Mouse (Mus musculus) liver, embryonic 14.5 days (tissue): ENCODE results near the gene Cfap299. TPM values are rescaled to one million over a fixed set of nuclear protein-coding genes. Genes with fewer than 3 reads are reported as not detected.

Experiments used
- ATAC-seq: fragments of 200-750 bp; cut with Nextera tagmentation; 2 replicates; pipeline ENCODE4 v1.8.0; 2017; ENCODE audit warnings: moderate number of reproducible peaks, mild to moderate bottlenecking, moderate library complexity; ENCODE audit not compliant: insufficient read depth
- DNase-seq, 3 experiments: peaks; one replicate each; pipeline ENCODE4 v3.0.0-alpha.2; 2012 to 2013; ENCODE audit warnings: low read depth in 3 of 3, low spot score in 3 of 3
- H3K27ac ChIP-seq: fragments of 300-500 bp; sonication (generic); 2 replicates; pipeline ENCODE4 v1.5.1; 2014; ENCODE audit warnings: moderate library complexity, mild to moderate bottlenecking, control low read depth, inconsistent platforms
- H3K27me3 ChIP-seq: fragments of 300-500 bp; sonication (generic); 2 replicates; pipeline ENCODE4 v1.6.1; 2014; ENCODE audit warnings: mild to moderate bottlenecking, low read length, moderate library complexity; ENCODE audit not compliant: control insufficient read depth, insufficient read depth
- H3K36me3 ChIP-seq: fragments of 300-500 bp; sonication (generic); replicated peaks from 2 replicates; pipeline ENCODE4 v1.6.1; 2014; ENCODE audit warnings: low read depth; ENCODE audit not compliant: control insufficient read depth, insufficient read depth
- H3K4me1 ChIP-seq, 2 experiments: fragments of 200-500 bp in 1 of 2; fragments of 300-500 bp in 1 of 2; sonication (generic) in 1 of 2; replicated peaks; 2 replicates each; pipeline ENCODE4 v1.6.1; 2012 to 2014; ENCODE audit warnings: antibody characterized with exemption in 1 of 2, inconsistent platforms in 1 of 2, low read length in 1 of 2; ENCODE audit not compliant: control insufficient read depth in 2 of 2, insufficient read depth in 2 of 2
- H3K4me2 ChIP-seq: fragments of 300-500 bp; sonication (generic); 2 replicates; pipeline ENCODE4 v1.6.1; 2014; ENCODE audit warnings: low read depth, mild to moderate bottlenecking, control low read depth, moderate library complexity
- H3K4me3 ChIP-seq, 2 experiments: fragments of 200-500 bp in 1 of 2; fragments of 300-500 bp in 1 of 2; sonication (generic) in 1 of 2; 2 replicates each; pipeline ENCODE4 v1.5.1; 2012 to 2014; ENCODE audit warnings: low read depth in 2 of 2, low read length in 2 of 2, mild to moderate bottlenecking in 2 of 2, control low read depth in 1 of 2, inconsistent platforms in 1 of 2, moderate library complexity in 1 of 2; ENCODE audit not compliant: insufficient read depth in 1 of 2
- H3K9ac ChIP-seq: fragments of 300-500 bp; sonication (generic); replicated peaks from 2 replicates; pipeline ENCODE4 v1.6.1; 2014; ENCODE audit warnings: mild to moderate bottlenecking, control low read depth, moderate library complexity
- H3K9me3 ChIP-seq: fragments of 300-500 bp; sonication (generic); 2 replicates; pipeline ENCODE4 v1.6.1; 2016; ENCODE audit warnings: low read length, mixed read lengths; ENCODE audit not compliant: control insufficient read depth
- CTCF ChIP-seq: IDR thresholded peaks from 2 replicates; pipeline ENCODE4 v1.5.1; 2016; ENCODE audit warnings: antibody characterized with exemption, low read depth, control low read depth
- EP300 ChIP-seq: IDR thresholded peaks from 2 replicates; pipeline ENCODE4 v1.6.1; 2016; ENCODE audit warnings: antibody characterized with exemption, low read depth
- WGBS: fragments of 180-500 bp; shearing (Covaris S2); extraction: QIAGEN DNeasy Blood & Tissue Kit; methylation state at CpG from one replicate; pipeline ENCODE4 v1.1.7; 2014; ENCODE audit not compliant: insufficient replicate concordance; 5-methylcytosine and 5-hydroxymethylcytosine counted together
- polyA plus RNA-seq, 2 experiments: library from polyadenylated mRNA; depleted of rRNA in 1 of 2; stranded (reverse) in 1 of 2; unstranded in 1 of 2; fragments of >200 nt; fragmentation: Nextera tagmentation in 1 of 2; extraction: Ambion mirVana in 1 of 2; gene quantifications; 2 replicates each; pipeline versions ENCODE4 v1.2.1 to v1.2.3; 2012 to 2014

Cfap299 gene
- polyA plus RNA-seq, 2 experiments, result not detected

GRCm38 (mm10) chr5:98292388-98293048 lies 36.6 kb upstream of the Cfap299 start:
- H3K4me2 ChIP-seq, result no peak overlapping the region
- peaks cover 6% of the 10 kb centered on the region for H3K27me3 ChIP-seq
- no peak overlapping the region for H3K4me3 ChIP-seq
- DNase-seq (no peak), ATAC-seq (no peak)
- 4% methylated on average over 19 of the region's 19 CpGs for whole genome bisulfite sequencing
- H3K36me3 ChIP-seq, result no peaks in the 10 kb centered on the region
- TF ChIP-seq CTCF, result no peak
- no peak for TF ChIP-seq EP300
- no peaks in the 10 kb centered on the region for H3K4me1 ChIP-seq
- no peaks in the 10 kb centered on the region for H3K9me3 ChIP-seq
- H3K27ac ChIP-seq, result no peak overlapping the region
- H3K9ac ChIP-seq, result no peak overlapping the region

GRCm38 (mm10) chr5:98293049-98293715 lies 35.9 kb upstream of the Cfap299 start:
- no peak for ATAC-seq
- Histone ChIP-seq H3K4me2 (no peak overlapping the region), H3K27me3 (peaks cover 6% of the 10 kb centered on the region), H3K9ac (no peak overlapping the region), H3K36me3 (no peaks in the 10 kb centered on the region), H3K27ac (no peak overlapping the region), H3K9me3 (no peaks in the 10 kb centered on the region), H3K4me1 (no peaks in the 10 kb centered on the region), H3K4me3 (no peak overlapping the region)
- 3% methylated on average over 12 of the region's 12 CpGs for WGBS
- TF ChIP-seq CTCF, result no peak
- no peak for TF ChIP-seq EP300
- DNase-seq, result no peak

GRCm38 (mm10) chr5:98300079-98300478 lies 29.0 kb upstream of the Cfap299 start:
- DNase-seq (no peak), ATAC-seq (no peak)
- Histone ChIP-seq H3K27me3 (no peaks in the 10 kb centered on the region), H3K9ac (no peak overlapping the region), H3K4me3 (no peak overlapping the region), H3K4me1 (no peaks in the 10 kb centered on the region), H3K9me3 (no peaks in the 10 kb centered on the region), H3K27ac (no peak overlapping the region), H3K36me3 (no peaks in the 10 kb centered on the region), H3K4me2 (no peak overlapping the region)
- TF ChIP-seq CTCF, result no peak
- WGBS, result 58% methylated on average over 4 of the region's 4 CpGs

- Histone ChIP-seq H3K9me3 (no peaks in the 10 kb centered on the region), H3K27me3 (no peaks in the 10 kb centered on the region), H3K27ac (no peak overlapping the region), H3K9ac (no peak overlapping the region), H3K4me3 (no peak overlapping the region), H3K36me3 (no peaks in the 10 kb centered on the region), H3K4me1 (no peaks in the 10 kb centered on the region), H3K4me2 (no peak overlapping the region)
- 58% methylated on average over 4 of the region's 4 CpGs for WGBS
- no peak for TF ChIP-seq CTCF
- TF ChIP-seq EP300, result no peak
- DNase-seq, result no peak
- no peak for ATAC-seq
Observed at GRCm38 (mm10) chr5:98305673-98306072, 23.4 kb upstream of the Cfap299 start.

GRCm38 (mm10) chr5:98306528-98306927 lies 22.6 kb upstream of the Cfap299 start:
- no peak overlapping the region for H3K27ac ChIP-seq
- no peak overlapping the region for H3K4me3 ChIP-seq
- no peak overlapping the region for H3K9ac ChIP-seq
- H3K4me2 ChIP-seq, result no peak overlapping the region
- WGBS, result 57% methylated on average over 9 of the region's 9 CpGs
- no peak for ATAC-seq
- no peak for TF ChIP-seq EP300
- TF ChIP-seq CTCF, result no peak
- DNase-seq, result no peak
- no peaks in the 10 kb centered on the region for H3K36me3 ChIP-seq
- H3K27me3 ChIP-seq, result no peaks in the 10 kb centered on the region
- H3K4me1 ChIP-seq, result no peaks in the 10 kb centered on the region
- H3K9me3 ChIP-seq, result no peaks in the 10 kb centered on the region
